Mouse (Mus musculus): ENCODE results near the gene Rec114.

Gene Rec114

GRCm38 (mm10) chr9:58743702-58744248, at the start of gene Rec114:
TSS of gene Rec114 (minus strand) at chr9:58743964.
- in situ Hi-C loops (cut with MboI; ENCODE audit: low sequenced_read_pairs), result no loop called here

DNA sequence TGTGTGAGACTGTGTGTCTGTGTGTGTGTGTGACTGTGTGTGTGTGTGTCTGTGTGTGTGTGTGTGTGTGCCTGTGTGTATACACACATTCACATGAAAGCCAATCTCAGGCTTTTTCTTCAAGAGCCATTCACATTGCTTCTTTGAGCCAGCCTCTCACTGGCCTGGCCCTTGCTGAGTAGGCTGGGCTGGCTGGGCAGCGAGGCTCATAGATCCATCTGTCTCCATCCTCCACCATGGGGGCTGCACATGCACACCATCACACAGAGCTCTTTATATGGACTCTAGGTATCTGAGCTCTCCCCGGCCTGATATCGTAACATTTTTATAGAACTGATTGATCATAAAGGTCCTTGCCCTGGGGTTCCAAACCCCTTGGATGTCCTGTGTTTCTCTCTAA, 45.7 kb upstream of the Rec114 start:
- in situ Hi-C loops (cut with MboI; ENCODE audit: low sequenced_read_pairs), result no loop called here

GRCm38 (mm10) chr9:58775363-58775762, 31.6 kb upstream of the Rec114 start:
- in situ Hi-C loops (cut with MboI; ENCODE audit: low sequenced_read_pairs), result no loop called here

DNA sequence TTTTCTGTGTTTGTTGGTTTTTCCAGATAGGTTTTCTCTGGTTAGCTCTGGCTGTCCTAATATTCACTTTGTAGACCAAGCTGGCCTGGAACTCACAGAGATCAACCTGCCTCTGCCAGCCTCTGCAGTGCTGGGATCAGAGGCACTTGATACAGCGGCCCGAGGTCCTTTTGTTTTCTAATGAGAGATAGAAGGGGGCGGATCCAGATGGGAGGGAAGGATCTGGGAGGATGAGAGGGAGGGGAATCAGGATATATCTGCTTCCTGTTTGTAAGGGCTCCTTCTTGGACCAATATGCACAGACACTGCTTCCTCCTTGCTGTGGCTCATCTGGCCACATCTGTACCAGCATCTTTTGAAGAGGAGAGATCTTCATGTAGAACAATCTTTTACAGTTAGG, 31.0 kb upstream of the Rec114 start:
- in situ Hi-C loops (cut with MboI; ENCODE audit: low sequenced_read_pairs), result no loop called here

DNA sequence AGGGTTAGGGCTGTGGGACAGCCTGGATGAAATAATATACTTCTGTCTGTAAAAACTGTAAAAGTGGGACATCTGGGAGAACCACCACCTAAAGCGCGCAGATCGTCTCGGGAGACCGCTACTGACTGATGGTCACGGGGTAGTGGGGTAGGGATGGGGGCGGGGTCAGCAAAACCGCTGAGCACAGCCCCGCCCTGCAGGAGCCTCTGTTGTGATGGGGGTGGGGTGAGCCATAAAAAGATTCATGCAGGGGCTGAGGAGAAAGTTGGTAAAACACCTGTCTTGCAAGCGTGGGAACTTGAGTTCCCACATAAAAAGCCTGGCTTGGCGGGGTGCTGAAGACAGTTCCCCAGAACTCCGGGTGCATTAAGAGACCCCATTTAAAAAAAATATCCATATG, 26.2 kb upstream of the Rec114 start:
- in situ Hi-C loops (cut with MboI; ENCODE audit: low sequenced_read_pairs), result no loop called here

DNA sequence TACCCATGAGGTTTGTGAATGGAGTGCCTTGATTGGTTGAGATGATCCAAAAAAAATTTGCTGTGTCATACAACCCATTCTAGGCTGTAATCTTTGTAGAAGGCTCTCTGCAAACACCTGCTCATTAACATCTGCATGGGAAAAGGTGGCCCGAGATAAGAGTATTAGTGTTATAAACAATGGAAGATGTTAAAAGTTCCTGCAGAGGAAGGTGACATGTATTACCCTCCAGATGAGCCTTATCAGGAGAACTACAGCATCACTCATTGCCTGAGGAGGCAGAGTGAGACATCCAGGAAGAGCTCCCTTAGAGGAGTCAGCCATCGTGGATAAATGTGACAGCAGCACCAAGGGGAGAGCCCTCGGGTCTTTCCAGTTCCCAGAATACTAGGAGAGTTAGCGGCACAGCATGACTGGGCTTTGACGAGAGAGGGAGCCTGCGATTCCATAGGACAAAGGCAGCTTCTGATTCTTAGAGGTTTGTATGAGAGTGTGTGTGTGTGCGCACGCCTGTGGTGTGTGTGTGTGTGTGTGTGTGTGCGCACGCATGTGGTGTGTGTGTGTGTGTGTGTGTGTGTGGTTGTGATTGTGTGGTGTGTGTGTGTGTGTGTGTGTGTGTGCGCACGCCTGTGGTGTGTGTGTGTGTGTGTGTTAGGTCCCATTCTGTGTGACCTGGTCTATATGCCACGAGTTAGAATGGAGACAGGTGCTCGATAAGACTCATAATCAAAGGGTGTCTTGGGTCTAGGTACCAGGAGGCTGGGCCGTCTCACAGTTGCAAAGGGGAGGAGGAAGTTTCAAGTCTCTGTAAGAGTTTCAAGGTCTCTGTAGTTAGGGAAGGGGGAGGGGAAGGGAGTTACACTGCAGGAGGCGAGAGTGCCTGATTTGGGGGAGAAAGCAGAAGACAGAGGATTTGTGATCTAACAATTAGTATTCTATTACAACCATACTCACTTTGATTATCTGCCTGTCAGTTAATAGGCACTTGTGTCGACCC, 23.5 kb upstream of the Rec114 start:
- in situ Hi-C loops (cut with MboI; ENCODE audit: low sequenced_read_pairs), result no loop called here

- in situ Hi-C loops (cut with MboI; ENCODE audit: low sequenced_read_pairs), result no loop called here
Observed at GRCm38 (mm10) chr9:58764354-58764753, 20.6 kb upstream of the Rec114 start.

DNA sequence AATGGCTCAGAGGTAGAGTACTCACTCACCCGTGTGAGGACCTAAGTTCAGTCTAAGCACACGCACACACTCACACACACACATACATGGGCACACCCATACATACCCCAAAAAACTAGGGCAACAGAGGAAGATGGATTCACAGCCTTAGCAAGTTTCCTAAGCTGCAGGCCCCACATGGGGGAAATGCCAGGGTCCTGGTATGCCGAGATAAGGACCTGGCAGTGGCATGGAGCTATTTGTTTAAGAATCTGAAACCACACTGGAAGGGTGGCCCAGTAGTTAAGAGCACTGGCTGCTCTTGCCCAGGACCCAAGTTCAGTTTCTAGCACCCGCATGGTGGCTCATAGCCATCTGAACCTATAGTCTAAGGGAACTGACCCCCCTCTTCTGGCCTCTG, 19.4 kb upstream of the Rec114 start:
- in situ Hi-C loops (cut with MboI; ENCODE audit: low sequenced_read_pairs), result no loop called here

DNA sequence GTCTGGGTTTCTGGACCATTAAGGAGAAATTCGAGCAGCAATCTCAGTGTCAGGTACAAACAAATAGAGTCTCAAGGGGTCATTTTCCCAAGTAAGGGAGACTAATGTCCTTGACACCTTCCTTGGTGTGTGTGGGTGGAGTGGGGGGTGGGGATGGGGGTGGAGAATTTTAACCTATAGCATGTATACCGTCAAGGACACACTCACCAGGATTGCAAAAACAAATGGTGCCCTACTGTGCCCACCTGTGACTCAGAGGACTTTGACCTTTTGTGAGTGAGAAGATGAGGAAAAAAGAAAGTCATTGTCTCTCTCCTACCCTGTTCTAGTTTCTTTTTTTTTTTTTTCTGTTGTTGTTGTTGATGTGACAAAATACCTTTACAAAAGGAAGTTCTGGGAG, 18.3 kb upstream of the Rec114 start:
- in situ Hi-C loops (cut with MboI; ENCODE audit: low sequenced_read_pairs), result no loop called here

- in situ Hi-C loops (cut with MboI; ENCODE audit: low sequenced_read_pairs), result no loop called here
Observed at GRCm38 (mm10) chr9:58758754-58759153, 15.0 kb upstream of the Rec114 start.

DNA sequence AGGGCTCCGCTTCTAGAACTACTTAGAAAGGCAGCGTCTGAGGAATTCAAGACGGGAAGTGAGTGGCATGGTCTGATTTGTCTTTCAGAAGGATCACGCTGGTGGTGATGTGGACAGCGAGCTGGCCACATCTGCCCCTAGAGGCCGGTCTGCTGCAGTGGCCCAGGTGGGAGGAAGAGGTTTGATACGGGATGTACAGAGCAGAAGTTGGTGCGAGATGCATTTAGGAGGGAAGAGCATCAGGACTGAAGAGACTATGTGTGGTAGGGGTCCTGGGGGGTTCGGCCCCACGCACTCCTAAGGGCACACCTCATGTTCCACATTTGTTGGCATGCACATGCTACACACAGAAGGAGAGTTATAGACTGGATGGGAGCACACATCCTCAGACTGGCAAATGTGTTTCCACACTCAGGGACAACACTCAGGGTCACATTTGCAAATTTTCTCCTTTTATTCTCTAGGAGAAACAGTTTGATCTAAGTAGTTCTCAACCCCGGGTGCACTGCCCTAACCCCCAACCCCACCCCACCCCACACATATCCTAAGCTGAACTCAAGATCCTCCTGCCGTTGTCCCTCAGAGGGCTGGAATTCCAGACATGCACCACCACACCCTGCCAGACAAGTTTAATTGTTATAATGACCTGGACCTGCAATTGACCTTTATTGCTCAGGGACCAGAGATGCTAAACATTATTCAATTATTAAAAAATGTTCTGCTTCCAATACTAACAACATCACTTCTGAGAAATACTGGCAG, 12.8 kb upstream of the Rec114 start:
- in situ Hi-C loops (cut with MboI; ENCODE audit: low sequenced_read_pairs), result no loop called here

GRCm38 (mm10) chr9:58753606-58754005, 9.8 kb upstream of the Rec114 start:
- in situ Hi-C loops (cut with MboI; ENCODE audit: low sequenced_read_pairs), result no loop called here

- in situ Hi-C loops (cut with MboI; ENCODE audit: low sequenced_read_pairs), result no loop called here
Observed at GRCm38 (mm10) chr9:58748142-58748541, 4.4 kb upstream of the Rec114 start.

DNA sequence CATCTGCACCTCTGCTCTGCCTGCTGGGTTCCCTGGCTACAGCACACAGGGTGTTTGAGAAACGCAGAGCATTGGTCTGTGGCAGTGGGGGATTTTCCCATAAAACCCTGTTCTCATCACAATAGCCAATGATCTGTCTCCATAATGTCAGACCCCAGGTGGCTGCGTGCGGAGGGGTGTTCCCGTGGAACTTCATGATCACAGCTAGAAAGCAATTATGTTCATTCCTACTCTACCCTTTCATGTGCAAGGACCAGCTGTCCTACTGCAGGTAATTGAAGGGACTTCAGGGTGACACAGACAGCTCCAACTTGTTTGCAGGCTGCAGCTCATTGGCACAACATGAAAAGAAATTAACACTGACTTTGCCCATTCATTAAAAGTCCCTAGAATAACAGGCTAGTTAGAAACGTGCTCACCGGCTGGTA, 3.6 kb upstream of the Rec114 start:
- in situ Hi-C loops (cut with MboI; ENCODE audit: low sequenced_read_pairs), result no loop called here

DNA sequence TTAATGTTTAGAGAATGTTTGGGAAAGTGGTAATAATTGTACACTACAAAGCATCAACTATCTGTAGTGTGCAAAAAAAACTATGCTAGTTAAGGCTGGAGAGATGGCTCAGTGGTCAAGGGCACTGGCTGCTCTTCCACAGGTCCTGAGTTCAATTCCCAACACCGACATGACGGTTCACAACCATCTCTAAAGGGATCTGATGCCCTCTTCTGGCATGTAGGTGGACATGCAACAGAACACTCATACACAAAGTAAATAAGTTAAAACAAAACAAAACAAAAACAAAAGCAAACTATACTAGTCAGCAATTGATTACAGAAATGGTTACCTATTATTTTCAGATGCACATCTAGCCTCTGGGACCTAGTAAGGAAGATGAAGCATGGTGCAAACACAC, 1.1 kb downstream of the Rec114 start:
- in situ Hi-C loops (cut with MboI; ENCODE audit: low sequenced_read_pairs), result no loop called here

GRCm38 (mm10) chr9:58741369-58741768, 2.4 kb downstream of the Rec114 start:
- in situ Hi-C loops (cut with MboI; ENCODE audit: low sequenced_read_pairs), result no loop called here

DNA sequence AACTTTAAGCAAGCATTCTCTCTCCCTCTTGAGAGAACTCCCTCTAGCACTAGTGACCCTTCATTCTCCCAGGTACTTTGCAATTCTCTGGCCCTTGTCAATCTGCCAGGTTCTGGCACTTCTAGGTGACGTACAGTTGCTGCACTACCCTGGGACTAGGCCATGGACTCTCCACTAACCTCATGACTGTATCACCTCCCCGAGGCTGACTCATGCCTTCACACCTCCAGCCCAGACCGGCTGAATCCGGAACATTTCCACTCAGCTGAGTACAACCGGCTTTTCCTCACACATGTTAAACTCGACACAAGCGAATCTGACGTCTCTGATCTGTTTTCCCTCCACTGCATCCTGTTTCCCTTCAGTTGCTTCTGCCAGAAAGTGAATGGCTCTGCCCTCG, 4.0 kb downstream of the Rec114 start:
- in situ Hi-C loops (cut with MboI; ENCODE audit: low sequenced_read_pairs), result no loop called here

GRCm38 (mm10) chr9:58723165-58723564, 20.6 kb downstream of the Rec114 start:
- in situ Hi-C loops (cut with MboI; ENCODE audit: low sequenced_read_pairs), result no loop called here

DNA sequence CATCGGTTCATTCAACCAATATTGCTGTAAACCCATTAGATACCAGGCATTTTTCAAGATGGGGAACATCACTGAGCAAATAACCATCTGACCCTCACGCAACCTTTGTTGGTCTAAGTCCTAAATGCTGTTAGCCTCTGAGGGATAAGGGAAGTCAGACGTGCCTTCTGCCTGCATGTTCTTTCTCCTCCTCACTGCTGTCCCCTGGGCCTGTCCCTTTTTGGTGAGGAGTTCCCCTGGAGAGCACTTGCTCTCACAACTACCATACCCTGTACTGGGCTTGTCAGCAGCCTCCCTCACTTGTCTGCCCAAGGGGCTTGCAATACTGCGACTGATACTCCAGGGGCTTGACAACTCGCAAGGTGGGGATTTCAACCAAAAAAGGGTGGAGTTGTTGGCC, 21.6 kb downstream of the Rec114 start:
- in situ Hi-C loops (cut with MboI; ENCODE audit: low sequenced_read_pairs), result no loop called here

- in situ Hi-C loops (cut with MboI; ENCODE audit: low sequenced_read_pairs), result no loop called here
Observed at GRCm38 (mm10) chr9:58721021-58721420, 22.7 kb downstream of the Rec114 start.

GRCm38 (mm10) chr9:58720167-58720566, 23.6 kb downstream of the Rec114 start:
- in situ Hi-C loops (cut with MboI; ENCODE audit: low sequenced_read_pairs), result no loop called here

GRCm38 (mm10) chr9:58719471-58719870, 24.3 kb downstream of the Rec114 start:
- in situ Hi-C loops (cut with MboI; ENCODE audit: low sequenced_read_pairs), result no loop called here
